Mouse (Mus musculus) heart, adult 11 months (tissue): ENCODE measurements at regions not wholly inside any gene's neighbourhood (a gene's known extent, or its start where the extent isn't known, plus 50 kb on each side); places are given as distances from the start of the nearest gene placed in this dataset.

Experiments used
- DNase-seq: peaks from one replicate; pipeline ENCODE4 v3.0.0; 2022

DNA sequence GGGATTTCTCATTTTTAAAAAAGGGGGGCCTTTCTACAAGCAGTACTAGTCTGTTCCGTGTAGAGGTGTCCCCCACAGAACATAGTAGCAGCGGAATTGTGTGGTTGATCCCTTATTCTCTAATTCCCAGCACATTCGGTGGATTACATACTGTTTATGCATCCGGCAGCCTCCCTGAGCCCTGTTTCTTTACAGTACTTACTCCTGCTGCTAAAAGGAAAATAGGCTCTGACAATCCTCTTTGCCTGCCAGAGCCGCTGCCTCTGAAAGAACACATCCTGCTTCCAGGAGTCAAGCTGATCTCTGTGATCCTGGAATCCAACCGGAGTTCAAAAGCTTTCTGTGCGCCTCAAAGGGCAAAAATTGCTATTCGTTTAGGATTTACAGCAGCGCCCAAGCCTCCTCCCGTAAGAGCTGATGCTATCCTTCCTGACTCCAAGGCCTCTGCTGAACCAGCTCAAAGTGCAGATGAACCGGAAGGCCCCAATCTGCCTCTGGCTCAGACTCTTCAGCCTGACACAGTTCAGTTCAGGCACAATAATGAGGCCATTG lies 936.6 kb downstream of the Ndufa4 start:
- no peak for DNase-seq

- DNase-seq = peak; percentile 79
Observed at GRCm38 (mm10) chr6:10969841-10970536, 937.3 kb downstream of the Ndufa4 start.

GRCm38 (mm10) chr6:10943545-10943944 lies 963.8 kb downstream of the Ndufa4 start:
- peak; percentile 48 for DNase-seq

- no peak for DNase-seq
Observed at GRCm38 (mm10) chr6:10941470-10941869, 965.8 kb downstream of the Ndufa4 start.
